Mouse (Mus musculus): ENCODE results near the gene Ube2t. TPM values are rescaled to one million over a fixed set of nuclear protein-coding genes. Genes with fewer than 3 reads are reported as not detected.

Gene Ube2t
- total RNA-seq, 1 experiment = 29.7 TPM

GRCm38 (mm10) chr1:135021936-135022335 is 59.6 kb downstream of the Ube2t start:
- H3K9me3 ChIP-seq (ENCODE audit: control insufficient read depth, insufficient read depth, low read depth, low read length) = no peaks in the 10 kb centered on the region
- TF ChIP-seq ZC3H11A (IDR thresholded peaks at IDR 0.05; ENCODE audit: borderline replicate concordance, low read depth, low read length) = no peak
- TF ChIP-seq MAFK (IDR thresholded peaks at IDR 0.05; ENCODE audit: insufficient read depth, low read depth, low read length) = no peak
- TF ChIP-seq ZNF384 (IDR thresholded peaks at IDR 0.05; ENCODE audit: low read depth, low read length) = no peak
- TF ChIP-seq HCFC1 (IDR thresholded peaks at IDR 0.05; ENCODE audit: borderline replicate concordance, insufficient read depth, low read length) = no peak
- TF ChIP-seq CHD2 (IDR thresholded peaks at IDR 0.05; ENCODE audit: low read depth, low read length) = no peak
- H3K36me3 ChIP-seq (ENCODE audit: control insufficient read depth, insufficient read depth, low read length, poor library complexity, severe bottlenecking) = no peaks in the 10 kb centered on the region
- H3K4me3 ChIP-seq (ENCODE audit: insufficient read depth in 1 of 2, low read depth in 1 of 2, low read length in 2 of 2, poor library complexity in 1 of 2, severe bottlenecking in 1 of 2) = no peak overlapping the region
- no peak for DNase-seq (ENCODE audit: low read depth, low spot score)
- no peaks in the 10 kb centered on the region; a peak in 1 of 4 replicates for H3K4me1 ChIP-seq (ENCODE audit: control insufficient read depth in 2 of 2, insufficient read depth in 2 of 2, low read length in 2 of 2, poor library complexity in 1 of 2)
- H3K27ac ChIP-seq (ENCODE audit: insufficient read depth, low read depth, low read length, poor library complexity, severe bottlenecking) = no peak overlapping the region
- in situ Hi-C loops (cut with MboI; ENCODE audit: low sequenced_read_pairs in 2 of 2, unreplicated experiment in 2 of 2) = no loop called here
- no peak overlapping the region for H3K9ac ChIP-seq (ENCODE audit: insufficient read depth, low read depth, low read length, poor library complexity, severe bottlenecking)

DNA sequence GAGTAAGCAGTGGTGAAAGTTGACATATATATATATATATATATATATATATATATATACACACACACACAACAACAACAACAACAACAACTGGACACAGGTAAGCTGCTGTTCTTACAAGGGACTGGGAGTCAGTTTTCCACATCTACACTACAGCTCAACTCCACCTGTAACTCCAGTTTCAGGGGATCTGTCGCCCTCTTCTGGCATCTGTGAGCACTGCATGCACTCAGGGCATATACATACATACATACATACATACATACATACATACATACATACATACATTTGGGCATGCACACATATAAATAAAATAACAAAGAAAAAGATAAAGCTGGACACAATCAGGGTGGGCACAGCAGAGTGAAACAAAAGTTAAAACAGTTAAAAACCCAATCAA is 61.2 kb downstream of the Ube2t start:
- Histone ChIP-seq H3K4me3 (ENCODE audit: insufficient read depth in 1 of 2, low read depth in 1 of 2, low read length in 2 of 2, poor library complexity in 1 of 2, severe bottlenecking in 1 of 2) (no peak overlapping the region), H3K9me3 (ENCODE audit: control insufficient read depth, insufficient read depth, low read depth, low read length) (no peaks in the 10 kb centered on the region), H3K9ac (ENCODE audit: insufficient read depth, low read depth, low read length, poor library complexity, severe bottlenecking) (no peak overlapping the region), H3K27ac (ENCODE audit: insufficient read depth, low read depth, low read length, poor library complexity, severe bottlenecking) (no peak overlapping the region), H3K36me3 (ENCODE audit: control insufficient read depth, insufficient read depth, low read length, poor library complexity, severe bottlenecking) (no peaks in the 10 kb centered on the region), H3K4me1 (ENCODE audit: control insufficient read depth in 2 of 2, insufficient read depth in 2 of 2, low read length in 2 of 2, poor library complexity in 1 of 2) (no peaks in the 10 kb centered on the region)
- TF ChIP-seq MAFK (IDR thresholded peaks at IDR 0.05; ENCODE audit: insufficient read depth, low read depth, low read length) (no peak), CHD2 (IDR thresholded peaks at IDR 0.05; ENCODE audit: low read depth, low read length) (no peak), HCFC1 (IDR thresholded peaks at IDR 0.05; ENCODE audit: borderline replicate concordance, insufficient read depth, low read length) (no peak), ZC3H11A (IDR thresholded peaks at IDR 0.05; ENCODE audit: borderline replicate concordance, low read depth, low read length) (0 out of 2 replicates have a peak, but pooled peaks have one; percentile 32)
- in situ Hi-C loops (cut with MboI; ENCODE audit: low sequenced_read_pairs in 2 of 2, unreplicated experiment in 2 of 2) = no loop called here
- peak; percentile 25 for DNase-seq (ENCODE audit: low read depth, low spot score)

Other genes with a start within 250 kb of the Ube2t start
- 5.4 and 7.4 TPM in 2 replicates for gene Ppp1r12b, start 6.6 kb upstream of the Ube2t start, total RNA-seq (2012; rRNA removed)
- 1.7 TPM in 2 replicates for gene Lgr6, start 142.7 kb downstream of the Ube2t start, total RNA-seq (2012; rRNA removed)
- 1.1 and 2.3 TPM in 2 replicates for gene Ptpn7, start 170.1 kb downstream of the Ube2t start, total RNA-seq (2012; rRNA removed)
- 17.5 and 19.3 TPM in 2 replicates for gene Arl8a, start 184.3 kb downstream of the Ube2t start, total RNA-seq (2012; rRNA removed)
- 0.26 TPM in 1 of 2 replicates, not detected in the other for gene Gpr37l1, start 205.1 kb downstream of the Ube2t start, total RNA-seq (2012; rRNA removed)

Measured in ES-E14 (cell line).